Mouse (Mus musculus) olfactory bulb, adult 2 months (tissue): ENCODE results near the gene Mgat5. TPM values are rescaled to one million over a fixed set of nuclear protein-coding genes. Genes with fewer than 3 reads are reported as not detected.

Experiments used
- H3K27ac ChIP-seq: fragments of 200-500 bp; 2 replicates; pipeline ENCODE4 v1.5.1; 2012; ENCODE audit warnings: low read depth, low read length; ENCODE audit not compliant: insufficient read depth
- H3K4me1 ChIP-seq: fragments of 200-500 bp; 2 replicates; pipeline ENCODE4 v1.6.1; 2012; ENCODE audit warnings: low read length; ENCODE audit not compliant: control insufficient read depth, insufficient read depth
- H3K4me3 ChIP-seq: fragments of 200-500 bp; 2 replicates; pipeline ENCODE4 v1.5.1; 2012; ENCODE audit warnings: mild to moderate bottlenecking, low read depth, low read length, moderate library complexity; ENCODE audit not compliant: insufficient read depth
- CTCF ChIP-seq: fragments of 200-500 bp; IDR thresholded peaks from 2 replicates; pipeline ENCODE4 v1.5.1; 2012; ENCODE audit warnings: low read depth, mild to moderate bottlenecking, low read length, moderate library complexity; ENCODE audit not compliant: insufficient read depth
- POLR2A ChIP-seq: fragments of 200-500 bp; IDR thresholded peaks from 2 replicates; pipeline ENCODE4 v1.6.1; 2012; ENCODE audit warnings: mild to moderate bottlenecking, low read depth, low read length, moderate library complexity; ENCODE audit not compliant: insufficient read depth
- WGBS: fragments of 180-500 bp; shearing (Covaris S2); methylation state at CpG from one replicate; pipeline ENCODE4 v1.1.7; 2018; 5-methylcytosine and 5-hydroxymethylcytosine counted together
- polyA plus RNA-seq: library from polyadenylated mRNA; stranded (reverse); fragments of >200 nt; gene quantifications from 2 replicates; pipeline ENCODE4 v1.2.4, GENCODE M21; 2012; ENCODE audit warnings: low replicate concordance; ENCODE audit not compliant: missing spikeins, insufficient read depth, insufficient read length

Gene Mgat5
- polyA plus RNA-seq, 1 experiment: 101 TPM

DNA sequence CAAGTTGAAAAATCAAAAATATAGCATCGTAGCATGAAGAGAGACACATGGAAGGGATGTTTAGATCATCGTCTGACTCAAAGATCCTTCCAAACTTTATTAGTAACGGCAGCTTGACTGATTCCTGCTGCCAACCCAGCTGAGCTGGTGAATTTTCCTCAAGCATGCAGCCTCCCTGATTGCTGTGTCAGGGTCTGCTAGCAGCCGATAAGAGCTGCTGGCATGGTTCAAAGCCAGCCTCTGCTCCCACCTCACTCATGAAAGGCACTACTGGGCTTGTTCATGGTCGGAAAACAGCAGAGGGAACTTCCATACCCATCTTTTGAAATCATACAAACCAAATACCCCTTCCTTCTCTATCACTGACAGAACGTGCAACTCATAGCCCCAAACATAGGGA, 12.4 kb upstream of the Mgat5 start:
- 86% methylated on average over 6 of the region's 6 CpGs for WGBS

DNA sequence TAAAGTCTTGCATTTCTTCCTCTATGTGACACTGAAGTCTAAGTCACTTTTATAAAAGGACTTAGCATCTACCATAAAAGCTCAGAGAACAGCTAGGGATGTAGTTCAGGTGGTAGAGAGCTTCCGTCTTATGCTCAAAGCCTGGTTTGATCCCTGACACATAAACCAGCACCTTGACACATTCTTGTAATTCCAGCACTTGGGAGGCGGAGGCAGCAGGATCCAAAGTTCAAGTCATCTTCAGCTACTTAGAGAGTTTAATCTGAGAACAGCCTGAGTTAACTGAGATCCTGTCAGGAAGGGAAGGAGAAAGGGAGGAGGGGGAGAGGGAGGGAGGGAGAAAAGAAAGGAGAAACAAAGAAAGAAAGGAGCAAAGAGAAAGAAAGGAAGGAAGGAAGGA, 5.6 kb upstream of the Mgat5 start:
- Histone ChIP-seq H3K4me1 (no peaks in the 10 kb centered on the region), H3K4me3 (no peak overlapping the region), H3K27ac (no peak overlapping the region)
- TF ChIP-seq POLR2A: no peak
- TF ChIP-seq CTCF: no peak
- WGBS: 95% methylated on average over 2 of the region's 2 CpGs

More for the DNA sequence above, 12.4 kb upstream of the Mgat5 start:
- no peak overlapping the region for H3K4me3 ChIP-seq
- H3K4me1 ChIP-seq: no peaks in the 10 kb centered on the region
- H3K27ac ChIP-seq: no peak overlapping the region
- TF ChIP-seq CTCF (no peak), POLR2A (no peak)

DNA sequence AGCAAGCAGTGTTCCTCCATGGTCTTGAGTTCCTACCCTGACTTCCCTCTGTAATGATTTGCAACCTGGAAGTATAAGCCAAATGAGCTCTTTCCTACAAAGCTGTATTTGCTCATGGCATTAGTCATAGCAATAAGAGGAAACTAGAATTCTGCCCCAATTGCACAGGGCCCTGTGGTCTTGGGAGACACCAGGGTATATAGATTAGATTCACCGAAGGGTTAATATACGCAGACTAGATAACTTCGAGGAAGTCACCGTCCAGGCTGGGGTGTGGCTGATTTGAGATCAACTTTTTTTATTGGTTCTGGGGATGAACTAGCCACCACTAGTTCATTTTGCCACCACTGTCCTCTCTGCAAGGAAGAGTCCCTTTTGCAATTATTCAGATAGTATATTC, 2.5 kb upstream of the Mgat5 start:
- TF ChIP-seq POLR2A: no peak
- no peak for TF ChIP-seq CTCF
- H3K27ac ChIP-seq: no peak overlapping the region
- 86% methylated on average over 4 of the region's 4 CpGs for WGBS
- H3K4me3 ChIP-seq: no peak overlapping the region
- H3K4me1 ChIP-seq: peaks cover 5% of the 10 kb centered on the region; the same call in 1 of the 2 replicates

DNA sequence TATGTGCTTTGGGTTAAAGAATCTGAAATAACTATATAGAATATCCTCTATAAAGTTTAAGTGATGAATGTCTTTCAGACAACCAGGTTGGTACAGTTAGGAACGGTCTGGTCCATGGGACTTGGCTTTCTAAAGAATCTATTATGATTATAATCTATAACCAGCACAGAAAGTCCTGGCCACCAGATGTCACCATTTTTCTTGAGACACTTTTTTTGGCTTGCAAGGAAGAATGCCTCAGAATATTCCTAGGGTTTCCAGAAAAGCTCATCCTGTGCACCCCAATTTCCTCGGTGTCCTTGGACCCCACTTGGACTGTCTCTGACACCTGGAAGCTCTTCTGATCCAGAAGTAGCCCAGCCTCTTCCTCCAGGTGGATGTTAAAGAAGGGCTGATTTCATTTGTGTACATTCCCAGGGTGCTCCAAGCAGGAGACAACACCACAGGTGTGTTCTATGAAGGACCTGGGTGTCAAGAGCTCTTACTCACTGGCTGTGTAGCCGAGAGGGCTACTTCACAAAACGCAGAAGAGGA, 1.5 kb upstream of the Mgat5 start:
- Histone ChIP-seq H3K27ac (no peak overlapping the region), H3K4me1 (peaks cover 7% of the 10 kb centered on the region), H3K4me3 (no peak overlapping the region)
- 49% methylated on average over 4 of the region's 4 CpGs for WGBS
- no peak for TF ChIP-seq POLR2A
- TF ChIP-seq CTCF: no peak

DNA sequence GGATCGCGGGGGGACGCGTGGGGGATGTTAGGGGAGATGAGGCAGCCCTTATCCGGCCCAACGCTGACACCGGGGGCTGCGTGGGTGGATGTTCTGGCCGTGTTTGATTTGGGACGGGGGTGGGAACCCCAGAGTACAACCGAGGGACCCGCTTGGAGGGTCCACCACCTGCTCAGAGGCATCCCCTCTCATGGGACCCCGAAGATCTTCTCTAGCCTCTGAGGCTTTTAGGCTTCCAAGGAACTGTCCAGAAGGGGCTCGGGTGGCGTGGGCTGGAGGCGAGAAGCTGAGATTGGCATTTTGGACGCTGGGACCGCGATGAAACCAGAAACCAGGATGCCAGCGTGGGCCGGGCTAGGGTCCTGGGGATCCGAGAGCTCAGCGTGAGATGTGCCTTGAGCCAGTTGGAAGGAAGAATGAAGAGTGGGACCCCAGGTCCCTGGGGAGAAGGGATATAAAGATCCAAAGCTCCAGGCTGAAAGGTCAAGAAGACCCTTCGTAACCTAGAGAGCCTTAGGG, 745 bp downstream of the Mgat5 start:
- peak overlapping the region; percentile 80 for H3K27ac ChIP-seq
- H3K4me1 ChIP-seq: peaks cover 7% of the 10 kb centered on the region
- under 1% methylated on average over 24 of the region's 24 CpGs for WGBS
- peak overlapping the region; percentile 74 for H3K4me3 ChIP-seq
- TF ChIP-seq POLR2A: no peak

DNA sequence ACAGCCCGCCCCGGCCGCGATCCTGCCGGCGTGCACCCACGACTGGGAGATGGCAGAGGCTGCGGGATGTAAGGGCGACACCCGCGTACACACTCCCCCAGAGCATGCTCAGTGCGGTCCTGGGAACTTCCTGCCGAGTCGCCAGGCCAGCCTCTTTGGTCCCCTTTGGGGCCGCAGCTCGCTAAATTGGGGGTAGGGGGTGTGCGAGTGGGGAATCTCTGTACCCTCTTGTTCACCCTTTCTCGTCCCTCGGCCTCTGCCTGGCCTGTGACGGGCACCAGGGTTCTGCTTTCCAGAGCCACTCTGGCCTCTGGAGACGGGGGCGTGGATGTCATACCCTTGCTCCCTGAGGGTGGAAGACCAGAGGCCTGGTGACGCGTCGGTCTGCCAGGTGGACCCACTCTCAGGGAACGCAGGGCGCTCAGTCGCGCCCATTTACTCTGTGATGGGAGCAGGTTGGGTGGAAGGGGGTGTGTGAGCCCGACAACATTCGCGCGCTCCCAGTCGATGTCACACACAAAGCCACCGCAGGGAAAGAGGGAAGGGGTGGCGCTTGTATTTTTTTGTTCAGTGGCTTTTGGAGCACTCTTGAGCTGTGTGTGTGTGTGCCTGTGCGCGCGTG, 1.3 kb downstream of the Mgat5 start:
- peaks cover 7% of the 10 kb centered on the region for H3K4me1 ChIP-seq
- peak overlapping the region; percentile 74 for H3K4me3 ChIP-seq
- WGBS: under 1% methylated on average over 39 of the region's 39 CpGs
- no peak for TF ChIP-seq POLR2A
- TF ChIP-seq CTCF: no peak
- H3K27ac ChIP-seq: peak overlapping the region; percentile 80

DNA sequence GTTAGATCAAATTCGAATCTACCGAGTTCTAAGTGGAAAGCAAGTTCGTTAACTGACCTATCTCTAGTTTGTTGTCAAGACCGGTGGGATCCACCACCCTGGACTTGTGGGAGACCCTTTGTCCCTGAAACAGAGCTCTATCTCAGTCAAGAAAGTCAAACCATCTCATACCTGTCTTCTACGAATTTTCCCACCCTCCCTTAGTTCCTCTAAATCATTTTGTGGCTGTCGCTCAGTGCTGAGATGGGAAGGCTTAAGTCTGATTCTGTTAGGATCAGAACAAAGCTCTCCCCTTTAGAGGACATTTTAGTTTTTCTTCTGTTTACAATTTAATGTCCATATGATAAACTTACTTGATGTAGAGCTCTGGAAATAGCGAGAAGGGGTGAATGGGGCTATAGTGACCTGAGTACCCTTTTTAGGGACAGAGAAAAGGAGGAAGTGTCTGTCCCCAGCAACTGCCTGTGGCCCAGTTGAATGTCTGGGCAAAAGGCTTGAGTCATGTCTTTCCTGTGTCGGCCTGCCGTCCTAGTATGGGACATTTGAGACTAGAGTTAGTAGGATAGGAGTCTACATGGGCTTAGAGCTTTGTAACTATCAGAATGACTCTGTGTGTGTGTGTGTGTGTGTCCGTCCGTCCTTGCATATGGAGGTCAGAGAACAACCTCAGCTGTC, 2.2 kb downstream of the Mgat5 start:
- WGBS: 47% methylated on average over 11 of the region's 11 CpGs

DNA sequence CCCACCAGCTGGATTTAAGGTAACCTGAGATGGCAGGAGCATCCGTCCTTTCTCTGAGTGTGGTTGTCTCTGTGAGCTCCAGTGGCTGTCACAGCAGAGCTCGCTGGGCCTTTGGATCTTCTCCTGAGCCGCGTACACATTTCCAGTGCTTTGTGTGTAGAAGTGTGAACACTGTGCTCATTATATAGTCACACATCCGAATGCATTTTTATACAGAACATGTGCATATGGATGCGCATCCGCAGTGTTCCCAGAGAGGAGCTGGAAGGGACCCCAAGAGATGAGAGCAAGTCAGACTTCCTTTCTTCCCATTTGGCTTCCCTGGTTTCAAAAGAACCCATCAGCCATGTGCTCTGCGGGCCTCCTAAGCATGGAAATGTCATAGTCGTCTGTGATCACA, 3.4 kb downstream of the Mgat5 start:
- peaks cover 10% of the 10 kb centered on the region for H3K4me1 ChIP-seq
- 72% methylated on average over 9 of the region's 9 CpGs for WGBS
- H3K4me3 ChIP-seq: no peak overlapping the region
- TF ChIP-seq CTCF (no peak), POLR2A (no peak)
- H3K27ac ChIP-seq: no peak overlapping the region

More for the DNA sequence above, 2.2 kb downstream of the Mgat5 start:
- Histone ChIP-seq H3K4me3 (peak overlapping the region; percentile 74; the same call in 1 of the 2 replicates), H3K4me1 (peaks cover 7% of the 10 kb centered on the region), H3K27ac (0 out of 2 replicates have a peak overlapping the region, but pooled peaks have one; percentile 48)
- TF ChIP-seq POLR2A (no peak), CTCF (no peak)

DNA sequence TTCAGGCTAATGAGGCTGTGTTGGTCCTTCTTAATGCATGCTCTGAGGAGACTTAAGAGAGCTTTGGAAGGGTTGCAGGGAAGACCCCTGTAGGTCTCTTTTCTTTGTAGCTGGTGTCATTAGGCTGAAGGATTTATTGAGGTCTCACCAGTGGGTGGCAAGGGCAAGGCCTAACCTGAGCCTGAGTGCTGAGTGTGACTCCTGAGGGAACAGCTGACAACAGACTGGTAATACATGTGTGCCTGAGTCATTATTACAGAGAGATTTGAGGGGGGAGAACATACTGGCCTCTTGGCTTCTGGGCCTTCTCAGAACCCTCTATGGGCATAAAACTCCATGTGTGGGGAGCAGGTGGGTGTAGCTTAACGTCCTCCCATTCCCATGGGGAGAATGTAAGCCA, 8.0 kb downstream of the Mgat5 start:
- WGBS: 28% methylated on average over 1 of the region's 1 CpGs
- TF ChIP-seq CTCF (no peak), POLR2A (no peak)
- Histone ChIP-seq H3K4me3 (no peak overlapping the region), H3K4me1 (peaks cover 11% of the 10 kb centered on the region), H3K27ac (no peak overlapping the region)
